Mouse (Mus musculus) limb, embryonic 14.5 days (tissue): ENCODE results near the gene Zfp961. TPM values are rescaled to one million over a fixed set of nuclear protein-coding genes. Genes with fewer than 3 reads are reported as not detected.
"Not testable (repeated sequence)": the region's sequence is repeated elsewhere in the genome, so short reads cannot be mapped to it uniquely, and the experiment has no call there.

Source experiments
- ATAC-seq: fragments of 200-750 bp; cut with Nextera tagmentation; 2 replicates; pipeline ENCODE4 v1.8.0; 2017; ENCODE audit warnings: low read depth, moderate number of reproducible peaks, moderate TSS enrichment; ENCODE audit not compliant: low FRiP score
- DNase-seq: peaks from one replicate; pipeline ENCODE4 v3.0.0-alpha.2; 2015; ENCODE audit warnings: low spot score
- H3K27ac ChIP-seq: fragments of 300-500 bp; sonication (generic); replicated peaks from 2 replicates; pipeline ENCODE4 v1.5.1; 2014; ENCODE audit warnings: low read depth, mild to moderate bottlenecking, low read length, moderate library complexity, mixed read lengths
- H3K27me3 ChIP-seq: fragments of 300-500 bp; sonication (generic); 2 replicates; pipeline ENCODE4 v1.6.1; 2014; ENCODE audit warnings: low read length, mixed read lengths; ENCODE audit not compliant: control insufficient read depth, insufficient read depth
- H3K36me3 ChIP-seq: fragments of 300-500 bp; sonication (generic); 2 replicates; pipeline ENCODE4 v1.6.1; 2014; ENCODE audit warnings: mild to moderate bottlenecking, low read length, moderate library complexity, mixed read lengths; ENCODE audit not compliant: control insufficient read depth, insufficient read depth
- H3K4me1 ChIP-seq: fragments of 300-500 bp; sonication (generic); 2 replicates; pipeline ENCODE4 v1.6.1; 2014; ENCODE audit warnings: antibody characterized with exemption, low read length, mixed read lengths; ENCODE audit not compliant: control insufficient read depth, insufficient read depth
- H3K4me2 ChIP-seq: fragments of 300-500 bp; sonication (generic); replicated peaks from 2 replicates; pipeline ENCODE4 v1.6.1; 2014; ENCODE audit warnings: low read depth, mild to moderate bottlenecking, low read length, moderate library complexity; ENCODE audit not compliant: severe bottlenecking
- H3K4me3 ChIP-seq: fragments of 300-500 bp; sonication (generic); replicated peaks from 2 replicates; pipeline ENCODE4 v1.5.1; 2014; ENCODE audit warnings: low read length
- H3K9ac ChIP-seq: fragments of 300-500 bp; sonication (generic); 2 replicates; pipeline ENCODE4 v1.6.1; 2014; ENCODE audit warnings: mild to moderate bottlenecking, low read depth, low read length, moderate library complexity; ENCODE audit not compliant: severe bottlenecking
- H3K9me3 ChIP-seq: fragments of 300-500 bp; sonication (generic); 2 replicates; pipeline ENCODE4 v1.6.1; 2016; ENCODE audit warnings: low read length; ENCODE audit not compliant: control insufficient read depth
- POLR2A ChIP-seq: fragments of 200-500 bp; IDR thresholded peaks from 2 replicates; pipeline ENCODE4 v1.8.0; 2012; ENCODE audit warnings: inconsistent platforms, mild to moderate bottlenecking, moderate library complexity, borderline replicate concordance; ENCODE audit not compliant: insufficient read depth, insufficient read length; ENCODE audit errors: extremely low read depth
- WGBS: fragments of 180-500 bp; shearing (Covaris S2); extraction: QIAGEN DNeasy Blood & Tissue Kit; methylation state at CpG from one replicate; pipeline ENCODE4 v1.1.7; 2014; 5-methylcytosine and 5-hydroxymethylcytosine counted together
- polyA plus RNA-seq, 2 experiments: library from polyadenylated mRNA; depleted of rRNA in 1 of 2; stranded (reverse) in 1 of 2; unstranded in 1 of 2; fragments of >200 nt; fragmentation: Nextera tagmentation in 1 of 2; extraction: Ambion mirVana in 1 of 2; gene quantifications; 2 replicates each; pipeline versions ENCODE4 v1.2.1 to v1.2.3; 2012 to 2014

The Zfp961 gene
- polyA plus RNA-seq, 2 experiments = 15.5 to 18.9 TPM

GRCm38 (mm10) chr8:72018141-72018540 lies 67.3 kb downstream of the Zfp961 start:
- TF ChIP-seq POLR2A = no peak
- Histone ChIP-seq H3K27ac (no peak overlapping the region), H3K4me1 (no peaks in the 10 kb centered on the region), H3K36me3 (no peaks in the 10 kb centered on the region), H3K9ac (no peak overlapping the region), H3K4me2 (no peak overlapping the region), H3K9me3 (no peaks in the 10 kb centered on the region), H3K27me3 (no peaks in the 10 kb centered on the region), H3K4me3 (no peak overlapping the region)
- DNase-seq (no peak), ATAC-seq (no peak)
- 80% methylated on average over 2 of the region's 2 CpGs for WGBS

GRCm38 (mm10) chr8:72019022-72019421 lies 68.2 kb downstream of the Zfp961 start:
- H3K27ac ChIP-seq, DNase-seq, H3K4me3 ChIP-seq, H3K9me3 ChIP-seq, H3K27me3 ChIP-seq, H3K4me1 ChIP-seq, H3K4me2 ChIP-seq, ATAC-seq, H3K9ac ChIP-seq, H3K36me3 ChIP-seq: not testable (repeated sequence)
- 100% methylated on average over 1 of the region's 1 CpGs for WGBS

DNA sequence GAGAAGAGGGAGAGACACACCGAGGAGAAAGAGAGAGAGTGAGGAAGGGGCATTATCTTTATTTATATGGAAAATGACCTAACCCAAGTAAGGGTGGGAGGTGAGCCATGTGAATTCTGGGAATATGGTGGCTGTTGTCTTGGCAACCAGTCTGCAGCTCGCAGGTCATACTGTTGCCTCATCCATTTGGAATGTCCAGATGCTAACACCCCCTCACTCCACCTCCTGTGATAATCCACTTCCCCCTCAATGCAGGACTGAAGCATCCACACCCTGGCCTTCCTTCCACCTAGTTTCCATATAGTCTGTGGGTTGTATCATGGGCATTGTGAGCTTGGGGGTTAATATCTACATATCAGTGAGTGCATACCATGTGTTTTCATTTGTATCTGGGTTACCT lies 69.0 kb downstream of the Zfp961 start:
- Histone ChIP-seq H3K9me3 (no peaks in the 10 kb centered on the region), H3K27me3 (no peaks in the 10 kb centered on the region), H3K27ac (no peak overlapping the region), H3K4me2 (no peak overlapping the region), H3K9ac (no peak overlapping the region), H3K4me3 (no peak overlapping the region), H3K36me3 (no peaks in the 10 kb centered on the region), H3K4me1 (no peaks in the 10 kb centered on the region)
- TF ChIP-seq POLR2A = no peak
- 62% methylated on average over 2 of the region's 2 CpGs for WGBS
- ATAC-seq = no peak
- DNase-seq = no peak

DNA sequence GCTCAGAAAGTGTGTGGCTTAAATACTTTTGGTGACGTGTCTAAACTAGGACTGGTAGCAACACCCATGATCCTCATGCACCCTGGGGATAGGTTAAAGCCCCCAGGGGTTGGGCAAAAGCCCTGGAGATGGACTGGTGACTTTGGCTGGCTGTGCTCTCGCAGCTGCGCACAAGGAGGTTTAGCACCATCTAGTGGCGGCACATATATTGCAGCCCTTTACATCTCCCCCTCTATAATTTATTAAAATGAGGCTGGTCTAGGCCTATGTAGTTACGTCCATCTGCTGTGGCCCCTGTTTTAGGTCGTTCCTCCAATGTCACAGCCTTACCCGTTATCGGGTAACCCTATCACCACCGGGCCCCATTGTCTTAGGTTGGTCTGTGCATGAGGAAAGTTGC lies 74.0 kb downstream of the Zfp961 start:
- 40% methylated on average over 3 of the region's 9 CpGs for WGBS

GRCm38 (mm10) chr8:72032926-72033325 lies 82.1 kb downstream of the Zfp961 start:
- ATAC-seq, H3K9ac ChIP-seq, DNase-seq, H3K36me3 ChIP-seq, H3K27ac ChIP-seq, H3K9me3 ChIP-seq, H3K4me3 ChIP-seq, H3K4me2 ChIP-seq, H3K4me1 ChIP-seq, H3K27me3 ChIP-seq: not testable (repeated sequence)
- 44% methylated on average over 4 of the region's 4 CpGs for WGBS

More for the DNA sequence above, 74.0 kb downstream of the Zfp961 start:
- not testable (repeated sequence) for H3K9me3 ChIP-seq, H3K4me3 ChIP-seq, ATAC-seq, H3K36me3 ChIP-seq, H3K27me3 ChIP-seq, DNase-seq, H3K9ac ChIP-seq, H3K27ac ChIP-seq, H3K4me1 ChIP-seq, H3K4me2 ChIP-seq

DNA sequence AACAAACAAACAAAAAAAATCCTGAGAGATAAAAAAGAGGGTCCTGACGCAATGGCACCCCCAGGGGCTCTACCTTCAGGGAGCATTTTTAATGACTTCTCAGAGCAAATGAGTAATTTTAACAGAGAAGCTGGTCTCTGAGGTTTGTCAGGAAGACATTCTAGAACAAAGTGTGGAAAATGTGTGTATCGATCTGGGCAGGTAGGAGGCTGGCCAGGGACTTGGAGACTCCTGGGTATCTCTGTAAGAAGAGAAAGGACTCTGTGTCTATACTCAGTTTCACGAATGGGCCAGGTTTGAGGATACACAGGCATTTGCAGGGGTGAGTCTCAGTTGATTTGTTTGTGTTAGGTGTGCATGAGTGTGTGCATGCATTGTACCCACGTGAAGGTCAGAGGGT lies 90.1 kb downstream of the Zfp961 start, which contains the start of gene Olfr372:
Olfr372 (plus strand) TSS at position 301 of the 400 bp plus-strand sequence.
- not testable (repeated sequence) for H3K4me1 ChIP-seq, H3K4me3 ChIP-seq, DNase-seq, H3K9me3 ChIP-seq, H3K36me3 ChIP-seq, ATAC-seq, H3K9ac ChIP-seq, H3K27me3 ChIP-seq, H3K4me2 ChIP-seq, H3K27ac ChIP-seq
- WGBS = 72% methylated on average over 4 of the region's 4 CpGs
